Mouse (Mus musculus): ENCODE measurements around the gene Cysltr2. TPM values are rescaled to one million over a fixed set of nuclear protein-coding genes. Genes with fewer than 3 reads are reported as not detected.

Cysltr2 gene
- polyA plus RNA-seq (2012; rRNA removed), result 3.8 and 3.9 TPM in 2 replicates

DNA sequence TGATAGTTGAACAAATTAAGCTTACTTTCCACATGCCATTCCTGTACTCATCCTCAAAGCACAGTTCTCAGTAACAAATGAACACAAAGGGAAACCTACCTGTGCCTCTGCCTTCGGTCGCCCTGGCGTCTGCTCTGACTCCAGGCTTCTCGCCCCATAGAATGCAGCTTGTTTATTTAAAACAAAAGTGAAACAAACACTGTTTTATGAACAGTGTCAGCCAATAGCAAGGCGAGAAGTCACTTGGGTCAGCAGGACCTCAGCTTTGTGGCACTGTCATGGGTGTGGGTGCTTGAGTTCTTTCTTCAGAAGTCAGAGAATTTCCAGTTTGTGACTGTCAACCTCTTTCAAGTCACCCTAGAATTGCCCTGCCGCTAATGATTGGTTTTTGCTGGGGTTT is at the start of gene Cysltr2:
Gene Cysltr2 (minus strand): TSS at position 178 of the 400 bp plus-strand sequence.
- Histone ChIP-seq H3K4me1 (ENCODE audit: control insufficient read depth, insufficient read depth, insufficient read length) (no peaks in the 10 kb centered on the region), H3K36me3 (ENCODE audit: control insufficient read depth, insufficient read depth, low read length) (no peaks in the 10 kb centered on the region), H3K27me3 (ENCODE audit: control insufficient read depth, insufficient read depth, low read length) (no peaks in the 10 kb centered on the region), H3K27ac (ENCODE audit: insufficient read depth, low read length) (no peak within 1 kb of the TSS), H3K4me3 (ENCODE audit: extremely low read depth, insufficient read depth, insufficient read length) (peak within 1 kb of the TSS; percentile 54)
- TF ChIP-seq CTCF (IDR thresholded peaks at IDR 0.05; ENCODE audit: extremely low read depth, insufficient read depth, insufficient read length, insufficient replicate concordance), result no peak
- TF ChIP-seq POLR2A (IDR thresholded peaks at IDR 0.05; ENCODE audit: low read depth, low read length), result no peak; the same call in 1 of the 2 replicates
- DNase-seq (ENCODE audit: low read depth in 1 of 2, low spot score in 2 of 2), result peak in 1 of 2 experiments; percentile 15
- WGBS, result 24% methylated on average over 6 of the region's 6 CpGs

- H3K27ac ChIP-seq (ENCODE audit: insufficient read depth, low read length), result no peak overlapping the region
Observed at GRCm38 (mm10) chr14:73094802-73095550, 46.1 kb upstream of the Cysltr2 start.

DNA sequence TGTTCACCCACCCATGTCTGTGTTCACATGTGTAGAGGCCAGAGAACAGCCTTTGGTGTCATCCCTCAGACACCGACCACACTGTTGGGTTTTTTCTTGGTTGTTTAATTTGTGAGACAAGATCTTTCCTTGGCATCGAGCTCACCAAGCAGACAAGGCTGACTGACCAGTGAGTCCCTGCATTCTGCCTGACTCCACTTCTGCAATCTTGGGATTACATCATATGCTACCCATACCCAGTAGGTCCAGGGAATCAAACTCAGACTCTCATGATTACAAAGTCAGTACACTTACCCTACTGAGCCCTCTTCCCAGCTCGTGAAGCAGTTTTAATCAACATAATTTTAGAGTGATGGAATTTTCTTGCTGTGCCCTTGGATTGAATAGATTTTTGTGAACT is 44.0 kb upstream of the Cysltr2 start:
- Histone ChIP-seq H3K27me3 (ENCODE audit: control insufficient read depth, insufficient read depth, low read length) (no peaks in the 10 kb centered on the region), H3K27ac (ENCODE audit: insufficient read depth, low read length) (no peak overlapping the region), H3K4me1 (ENCODE audit: control insufficient read depth, insufficient read depth, insufficient read length) (no peaks in the 10 kb centered on the region), H3K4me3 (ENCODE audit: extremely low read depth, insufficient read depth, insufficient read length) (no peak overlapping the region), H3K36me3 (ENCODE audit: control insufficient read depth, insufficient read depth, low read length) (no peaks in the 10 kb centered on the region)
- WGBS, result 86% methylated on average over 3 of the region's 3 CpGs
- no peak for DNase-seq (ENCODE audit: low read depth in 1 of 2, low spot score in 2 of 2)
- no peak for TF ChIP-seq POLR2A (IDR thresholded peaks at IDR 0.05; ENCODE audit: low read depth, low read length)

More at GRCm38 (mm10) chr14:73094802-73095550, 46.1 kb upstream of the Cysltr2 start:
- Histone ChIP-seq H3K27me3 (ENCODE audit: control insufficient read depth, insufficient read depth, low read length) (no peaks in the 10 kb centered on the region), H3K4me1 (ENCODE audit: control insufficient read depth, insufficient read depth, insufficient read length) (no peaks in the 10 kb centered on the region), H3K36me3 (ENCODE audit: control insufficient read depth, insufficient read depth, low read length) (no peaks in the 10 kb centered on the region), H3K4me3 (ENCODE audit: extremely low read depth, insufficient read depth, insufficient read length) (no peak overlapping the region)
- no peak for DNase-seq (ENCODE audit: low read depth in 1 of 2, low spot score in 2 of 2)
- no peak for TF ChIP-seq POLR2A (IDR thresholded peaks at IDR 0.05; ENCODE audit: low read depth, low read length)
- TF ChIP-seq CTCF (IDR thresholded peaks at IDR 0.05; ENCODE audit: extremely low read depth, insufficient read depth, insufficient read length, insufficient replicate concordance), result no peak
- WGBS, result 75% methylated on average over 13 of the region's 13 CpGs

DNA sequence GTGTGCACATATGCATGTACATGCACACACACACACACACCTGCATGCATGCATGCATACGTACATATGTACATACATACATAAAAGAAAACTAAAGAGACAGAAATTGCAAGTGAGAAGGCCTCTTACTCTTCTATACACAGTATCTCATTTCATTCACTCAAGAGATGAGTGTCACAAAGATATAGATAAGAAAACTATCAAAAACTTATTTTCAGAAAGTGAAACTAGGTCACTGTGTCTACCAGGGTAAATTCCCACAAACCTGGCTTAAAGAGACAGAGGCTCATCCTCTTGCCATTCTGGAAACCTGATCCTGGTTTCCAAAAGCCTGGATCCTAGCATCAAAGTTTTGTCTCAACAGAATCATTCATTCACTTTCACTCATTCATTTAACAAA is 39.3 kb upstream of the Cysltr2 start:
- 72% methylated on average over 1 of the region's 1 CpGs for WGBS
- no peak overlapping the region for H3K4me3 ChIP-seq (ENCODE audit: extremely low read depth, insufficient read depth, insufficient read length)
- H3K27me3 ChIP-seq (ENCODE audit: control insufficient read depth, insufficient read depth, low read length), result no peaks in the 10 kb centered on the region
- H3K36me3 ChIP-seq (ENCODE audit: control insufficient read depth, insufficient read depth, low read length), result no peaks in the 10 kb centered on the region
- DNase-seq (ENCODE audit: low read depth in 1 of 2, low spot score in 2 of 2), result no peak
- 0 out of 2 replicates have a peak overlapping the region, but pooled peaks have one; percentile 3 for H3K27ac ChIP-seq (ENCODE audit: insufficient read depth, low read length)
- no peak for TF ChIP-seq POLR2A (IDR thresholded peaks at IDR 0.05; ENCODE audit: low read depth, low read length)
- no peak for TF ChIP-seq CTCF (IDR thresholded peaks at IDR 0.05; ENCODE audit: extremely low read depth, insufficient read depth, insufficient read length, insufficient replicate concordance)
- H3K4me1 ChIP-seq (ENCODE audit: control insufficient read depth, insufficient read depth, insufficient read length), result no peaks in the 10 kb centered on the region

DNA sequence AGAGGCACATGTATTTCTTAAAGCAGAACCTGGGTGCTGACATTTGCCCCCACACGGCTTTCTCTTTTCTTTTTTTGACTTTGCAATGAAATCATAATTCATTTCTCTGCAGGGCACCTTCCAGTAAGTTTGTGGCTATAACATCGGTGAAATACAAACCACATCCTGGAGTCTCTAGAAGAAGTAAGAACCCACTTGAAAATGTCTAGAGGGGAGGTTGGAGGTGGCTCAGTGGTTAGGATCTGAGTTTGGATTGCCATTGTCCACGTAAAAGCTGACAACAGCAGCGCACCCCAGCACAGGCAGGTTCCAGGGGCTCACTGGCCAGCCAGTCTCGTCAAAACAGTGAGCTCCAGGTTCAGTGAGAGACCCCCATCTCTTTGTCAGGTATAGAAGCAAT is 38.8 kb upstream of the Cysltr2 start:
- no peaks in the 10 kb centered on the region for H3K27me3 ChIP-seq (ENCODE audit: control insufficient read depth, insufficient read depth, low read length)
- no peak overlapping the region for H3K4me3 ChIP-seq (ENCODE audit: extremely low read depth, insufficient read depth, insufficient read length)
- H3K4me1 ChIP-seq (ENCODE audit: control insufficient read depth, insufficient read depth, insufficient read length), result no peaks in the 10 kb centered on the region
- no peak for DNase-seq (ENCODE audit: low read depth in 1 of 2, low spot score in 2 of 2)
- no peaks in the 10 kb centered on the region for H3K36me3 ChIP-seq (ENCODE audit: control insufficient read depth, insufficient read depth, low read length)
- H3K27ac ChIP-seq (ENCODE audit: insufficient read depth, low read length), result 0 out of 2 replicates have a peak overlapping the region, but pooled peaks have one; percentile 3
- TF ChIP-seq POLR2A (IDR thresholded peaks at IDR 0.05; ENCODE audit: low read depth, low read length) (no peak), CTCF (IDR thresholded peaks at IDR 0.05; ENCODE audit: extremely low read depth, insufficient read depth, insufficient read length, insufficient replicate concordance) (no peak)
- 14% methylated on average over 5 of the region's 5 CpGs for WGBS

DNA sequence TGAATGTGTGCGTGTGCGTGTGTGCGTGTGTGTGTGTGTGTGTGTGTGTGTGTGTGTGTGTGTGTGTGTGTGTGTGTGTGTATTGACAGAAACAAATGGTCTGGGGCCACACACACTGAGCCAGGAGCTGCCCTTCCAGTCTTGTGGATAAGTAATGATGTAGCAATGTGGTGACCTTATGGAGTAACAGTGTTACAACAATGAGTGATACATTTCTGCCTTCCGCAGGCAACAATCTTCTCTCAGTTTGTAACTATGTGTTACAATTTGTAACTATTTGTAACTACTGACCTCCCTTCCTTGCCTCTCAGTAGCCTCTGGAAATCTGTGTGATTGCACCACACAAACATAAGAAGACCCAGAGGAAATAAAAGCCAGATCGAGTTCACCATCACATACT is 38.3 kb upstream of the Cysltr2 start:
- Histone ChIP-seq H3K4me1 (ENCODE audit: control insufficient read depth, insufficient read depth, insufficient read length) (no peaks in the 10 kb centered on the region), H3K4me3 (ENCODE audit: extremely low read depth, insufficient read depth, insufficient read length) (no peak overlapping the region), H3K27me3 (ENCODE audit: control insufficient read depth, insufficient read depth, low read length) (no peaks in the 10 kb centered on the region), H3K27ac (ENCODE audit: insufficient read depth, low read length) (no peak overlapping the region), H3K36me3 (ENCODE audit: control insufficient read depth, insufficient read depth, low read length) (no peaks in the 10 kb centered on the region)
- 66% methylated on average over 5 of the region's 5 CpGs for WGBS
- DNase-seq (ENCODE audit: low read depth in 1 of 2, low spot score in 2 of 2), result no peak
- TF ChIP-seq CTCF (IDR thresholded peaks at IDR 0.05; ENCODE audit: extremely low read depth, insufficient read depth, insufficient read length, insufficient replicate concordance), result no peak
- TF ChIP-seq POLR2A (IDR thresholded peaks at IDR 0.05; ENCODE audit: low read depth, low read length), result no peak

- Histone ChIP-seq H3K4me1 (ENCODE audit: control insufficient read depth, insufficient read depth, insufficient read length) (no peaks in the 10 kb centered on the region), H3K27me3 (ENCODE audit: control insufficient read depth, insufficient read depth, low read length) (no peaks in the 10 kb centered on the region), H3K27ac (ENCODE audit: insufficient read depth, low read length) (no peak overlapping the region), H3K4me3 (ENCODE audit: extremely low read depth, insufficient read depth, insufficient read length) (no peak overlapping the region), H3K36me3 (ENCODE audit: control insufficient read depth, insufficient read depth, low read length) (no peaks in the 10 kb centered on the region)
- no peak for DNase-seq (ENCODE audit: low read depth in 1 of 2, low spot score in 2 of 2)
- TF ChIP-seq CTCF (IDR thresholded peaks at IDR 0.05; ENCODE audit: extremely low read depth, insufficient read depth, insufficient read length, insufficient replicate concordance) (no peak), POLR2A (IDR thresholded peaks at IDR 0.05; ENCODE audit: low read depth, low read length) (no peak)
- 79% methylated on average over 3 of the region's 3 CpGs for WGBS
Observed at GRCm38 (mm10) chr14:73086425-73086824, 37.5 kb upstream of the Cysltr2 start.
